Mouse (Mus musculus) heart, adult 11 months (tissue): ENCODE results near the gene Dnah7a.
"Not testable (repeated sequence)": the region's sequence is repeated elsewhere in the genome, so short reads cannot be mapped to it uniquely, and the experiment has no call there.

Experiments
- DNase-seq: peaks from one replicate; pipeline ENCODE4 v3.0.0; 2022

The Dnah7a gene

DNA sequence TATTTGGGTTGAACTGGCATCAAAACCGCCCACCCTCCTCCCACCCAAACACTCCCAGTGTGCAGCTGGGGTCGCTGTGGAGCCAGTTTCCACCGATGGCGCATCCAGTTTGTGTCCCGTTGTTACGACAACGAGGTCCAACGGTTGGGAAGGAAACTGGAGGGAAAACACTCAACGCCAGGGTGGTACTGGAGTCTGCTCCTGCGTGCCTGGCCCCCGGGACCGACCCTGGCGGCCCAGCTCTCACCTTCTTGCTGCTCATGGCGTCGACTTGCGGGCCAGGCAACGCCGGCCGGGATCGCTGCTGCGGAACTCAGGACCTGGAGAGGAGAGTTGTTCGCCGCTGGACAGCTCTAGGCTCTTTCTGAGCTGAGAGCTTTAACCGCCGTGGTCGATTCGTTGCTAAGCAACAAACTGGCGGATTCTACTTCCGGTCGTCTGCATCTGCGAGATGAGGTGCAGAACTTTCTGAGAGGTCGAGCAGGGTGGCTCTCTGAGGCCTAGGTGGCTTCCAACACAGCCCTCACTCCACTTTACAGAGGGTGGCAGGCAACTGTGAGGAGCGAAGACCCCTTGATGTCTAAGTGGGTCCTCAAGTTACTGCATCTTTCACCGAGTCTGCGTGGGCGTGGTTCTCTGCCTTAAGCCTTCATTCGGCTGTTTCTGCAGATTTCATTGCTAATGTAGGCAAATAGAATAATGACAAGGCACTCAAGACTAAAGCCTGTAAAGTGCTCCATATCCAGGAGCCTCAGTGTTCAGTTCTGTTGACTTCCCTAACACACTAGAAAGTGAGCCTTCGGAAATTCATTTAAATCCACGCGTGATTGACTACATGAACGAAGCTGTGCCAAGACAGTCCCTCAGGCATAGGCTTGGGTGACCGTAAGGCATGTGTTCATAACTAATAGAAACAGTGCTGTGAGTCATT is at the start of gene Dnah7a:
Dnah7a (minus strand) TSS at position 354 of the 931 bp plus-strand sequence.
- peak; percentile 82 for DNase-seq

DNA sequence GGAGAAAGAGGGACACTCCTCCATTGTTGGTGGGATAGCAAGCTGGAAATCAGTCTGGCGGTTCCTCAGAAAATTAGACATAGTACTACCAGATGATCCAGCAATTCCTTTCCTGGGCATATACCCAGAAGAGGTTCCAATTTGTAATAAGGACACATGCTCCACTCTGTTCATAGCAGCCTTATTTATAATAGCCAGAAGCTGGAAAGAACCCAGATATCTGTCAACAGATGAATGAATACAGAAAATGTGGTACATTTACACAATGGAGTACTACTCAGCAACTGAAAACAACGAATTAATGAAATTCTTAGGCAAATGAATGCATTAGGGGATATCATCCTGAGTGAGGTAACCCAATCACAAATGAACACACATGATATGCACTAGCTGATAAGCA is 46.9 kb upstream of the Dnah7a start:
- DNase-seq, result not testable (repeated sequence)

DNA sequence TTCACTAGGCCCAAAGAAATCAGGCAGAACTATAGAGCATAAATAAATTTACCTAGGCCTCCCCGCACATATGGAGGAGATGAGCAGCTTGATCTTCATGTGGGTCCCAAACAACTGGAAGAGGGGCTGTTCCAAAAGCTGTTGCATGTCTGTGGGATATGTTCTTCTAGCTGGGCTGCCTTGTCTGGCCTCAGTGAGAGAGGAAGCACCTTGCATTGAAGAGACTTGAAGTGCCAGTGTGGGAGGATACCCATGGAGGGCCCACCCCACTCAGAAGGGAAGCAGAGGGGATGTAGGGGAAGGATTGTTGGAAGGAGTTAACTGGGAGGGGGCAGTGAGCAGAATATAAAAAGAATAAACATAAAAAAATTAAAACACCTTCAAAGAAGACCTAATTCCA is 44.6 kb upstream of the Dnah7a start:
- DNase-seq, result no peak

DNA sequence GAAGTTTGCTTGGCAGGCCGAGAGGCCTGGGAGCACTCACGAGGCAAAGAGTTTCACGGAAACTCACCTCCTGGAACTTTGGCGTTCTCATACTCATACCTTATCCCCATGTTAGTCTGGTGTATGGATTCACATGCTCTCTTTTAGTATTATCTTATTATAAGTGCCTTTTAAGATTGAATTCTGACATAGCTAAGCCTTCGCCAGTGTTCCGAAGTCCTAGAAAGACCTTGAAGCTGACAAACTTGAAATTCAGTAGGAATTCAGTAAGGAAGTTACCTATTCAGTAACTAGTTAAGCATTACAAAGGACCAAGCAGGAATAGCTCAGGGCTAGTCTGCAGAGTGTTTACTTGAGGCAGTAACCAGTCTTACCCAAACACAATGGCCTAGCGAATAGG is 44.1 kb upstream of the Dnah7a start:
- DNase-seq, result not testable (repeated sequence)

DNA sequence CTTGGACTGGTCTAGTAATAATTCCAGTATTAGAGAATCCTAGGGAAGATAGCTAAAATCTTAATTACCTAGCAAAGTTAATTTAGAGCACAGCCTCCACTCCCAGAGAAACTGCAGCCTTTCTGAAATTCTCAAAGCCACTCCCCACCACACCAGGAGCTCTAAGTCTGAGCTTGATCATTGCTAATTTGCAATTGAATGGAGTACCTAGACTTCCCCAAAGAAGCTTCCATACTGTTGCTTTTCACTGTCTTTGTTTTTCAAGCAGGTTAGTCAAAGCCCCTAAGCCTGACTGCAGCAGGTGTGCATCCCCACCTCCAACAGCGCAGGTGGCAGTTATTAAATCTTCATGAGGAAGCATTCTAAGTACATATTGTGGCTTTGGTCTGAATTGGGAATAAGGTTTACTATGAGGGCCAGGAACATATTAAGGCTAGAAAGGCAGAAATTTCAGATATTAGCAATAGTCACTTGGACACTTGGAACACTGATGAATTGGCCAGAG is 43.3 kb upstream of the Dnah7a start:
- DNase-seq, result not testable (repeated sequence)

DNA sequence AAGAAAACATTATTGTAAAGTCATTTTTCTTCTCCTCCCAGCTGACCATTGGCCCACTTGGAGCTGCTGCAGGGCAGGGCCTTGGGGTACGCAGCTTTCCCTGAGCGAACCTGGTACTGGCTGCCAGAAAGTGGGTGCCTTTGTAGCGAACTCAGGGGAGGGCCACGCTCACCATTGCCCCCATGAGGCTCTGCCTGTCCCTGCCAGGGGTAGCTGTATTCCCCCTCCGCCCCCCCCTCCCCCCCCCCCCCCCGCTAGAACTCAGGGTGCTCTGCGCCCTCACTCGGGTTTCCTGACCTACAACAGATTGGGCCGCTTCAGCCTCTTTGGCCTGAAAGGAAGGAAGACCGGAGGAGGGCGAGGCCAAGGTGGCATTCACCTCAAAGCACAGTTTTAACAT is 42.0 kb upstream of the Dnah7a start:
- no peak for DNase-seq

DNA sequence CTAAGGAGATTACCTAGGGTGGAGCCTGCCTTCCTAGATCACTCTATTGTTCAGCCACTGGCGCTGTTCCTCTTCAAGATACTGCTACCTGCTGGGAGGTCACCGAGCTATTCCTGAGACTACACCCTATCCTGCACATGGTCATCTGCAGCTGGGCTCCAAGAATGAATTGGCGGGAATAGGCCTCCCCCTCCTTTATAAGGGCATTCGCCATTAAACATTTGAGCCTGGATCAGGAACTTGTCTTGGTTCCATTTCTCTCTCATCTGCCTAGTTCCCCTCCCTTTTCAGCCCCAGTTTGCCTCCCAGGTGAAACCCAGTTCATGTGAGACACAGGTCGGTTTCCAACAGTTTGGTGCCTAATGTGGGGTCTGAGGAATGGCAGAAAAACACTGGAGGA is 39.4 kb upstream of the Dnah7a start:
- no peak for DNase-seq

DNA sequence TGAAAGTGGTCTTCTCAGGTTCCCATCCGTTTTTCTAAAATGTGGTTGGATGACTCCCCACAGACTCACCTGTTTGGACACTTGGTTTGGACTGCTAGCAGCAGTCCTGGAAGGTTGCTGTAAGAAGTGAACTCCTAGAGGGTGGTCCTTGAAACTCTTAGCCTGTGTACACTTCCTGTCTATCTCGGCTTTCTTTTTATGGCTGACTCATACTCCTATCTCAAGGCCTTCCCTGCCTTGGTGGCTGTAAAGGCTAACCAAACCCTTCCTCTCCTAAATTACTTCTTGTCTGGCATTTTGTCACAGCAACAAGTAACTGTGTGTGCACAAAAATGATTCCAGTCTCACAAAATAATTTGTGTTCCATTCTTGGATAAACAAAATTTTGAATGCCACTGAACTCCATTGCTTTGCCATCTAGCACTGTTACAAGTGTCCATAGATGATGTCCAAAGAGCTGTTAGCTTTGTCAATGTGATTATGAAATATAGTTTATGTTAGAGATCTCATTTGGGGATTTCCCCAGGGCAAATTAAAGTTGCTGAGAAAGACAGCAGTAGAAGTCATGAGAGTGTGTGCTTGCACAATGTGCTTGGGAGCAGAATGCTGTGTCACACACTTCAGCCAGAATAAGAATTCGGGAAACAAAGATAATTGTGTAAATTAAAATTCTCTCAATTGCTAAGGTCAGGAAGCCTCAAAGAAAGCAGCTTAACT is 35.3 kb upstream of the Dnah7a start:
- no peak for DNase-seq

DNA sequence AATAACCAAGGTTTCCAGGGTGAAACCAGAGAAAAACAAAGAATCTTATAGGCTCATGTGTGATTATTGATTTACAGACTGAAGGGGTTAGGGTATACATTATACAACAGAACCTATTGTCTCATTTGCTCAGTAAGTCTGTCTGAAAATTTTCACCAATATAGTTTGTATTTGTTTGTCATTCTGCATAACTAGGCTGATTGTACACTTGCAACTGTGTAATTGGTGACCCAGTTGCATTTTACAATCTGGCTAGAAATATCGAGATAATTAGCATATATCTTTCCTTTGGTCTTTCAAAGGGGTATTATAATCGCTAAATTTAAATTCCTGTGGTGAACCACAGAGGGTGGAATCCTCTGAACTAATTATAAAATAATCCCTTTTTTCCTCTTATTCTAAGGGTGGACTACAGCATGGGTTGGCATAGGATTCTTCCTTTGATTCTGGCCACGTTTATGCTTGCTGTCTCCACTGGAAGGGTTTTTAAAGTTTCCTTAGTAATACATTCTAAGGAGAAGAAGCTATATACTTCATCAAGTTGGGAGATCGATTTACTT is 34.3 kb upstream of the Dnah7a start:
- no peak for DNase-seq

DNA sequence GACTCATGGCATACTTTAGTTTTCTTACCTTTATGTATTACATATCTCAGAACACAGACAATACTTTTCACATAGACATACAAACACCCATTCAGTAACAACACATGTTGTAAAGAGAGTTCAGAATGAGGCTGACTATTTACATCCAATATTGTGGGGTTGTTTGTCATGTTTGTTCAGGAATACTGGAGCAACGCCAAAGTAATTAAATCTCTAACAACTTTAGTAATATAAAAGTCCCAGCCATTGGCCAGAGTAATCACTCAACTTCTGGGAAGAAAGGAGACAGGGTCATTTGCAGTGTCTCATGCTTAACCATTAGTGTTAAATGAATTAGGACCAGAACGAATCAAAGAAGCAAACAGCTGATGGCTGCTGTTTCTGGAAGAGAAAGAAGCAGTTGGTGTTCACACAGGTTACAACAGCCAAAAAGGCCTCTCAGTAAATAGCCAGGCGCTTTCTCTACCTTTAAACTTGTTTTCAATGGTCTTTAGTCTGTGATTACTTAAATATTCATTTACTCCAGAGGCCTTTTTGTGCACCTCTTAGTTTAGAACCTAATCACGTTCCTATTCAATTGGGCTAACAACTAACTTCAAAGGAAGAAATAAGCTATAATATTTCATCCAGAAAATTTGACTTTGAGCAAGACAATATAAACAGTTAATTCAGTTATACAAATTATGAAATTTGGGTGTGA is 33.6 kb upstream of the Dnah7a start:
- DNase-seq, result not testable (repeated sequence)

DNA sequence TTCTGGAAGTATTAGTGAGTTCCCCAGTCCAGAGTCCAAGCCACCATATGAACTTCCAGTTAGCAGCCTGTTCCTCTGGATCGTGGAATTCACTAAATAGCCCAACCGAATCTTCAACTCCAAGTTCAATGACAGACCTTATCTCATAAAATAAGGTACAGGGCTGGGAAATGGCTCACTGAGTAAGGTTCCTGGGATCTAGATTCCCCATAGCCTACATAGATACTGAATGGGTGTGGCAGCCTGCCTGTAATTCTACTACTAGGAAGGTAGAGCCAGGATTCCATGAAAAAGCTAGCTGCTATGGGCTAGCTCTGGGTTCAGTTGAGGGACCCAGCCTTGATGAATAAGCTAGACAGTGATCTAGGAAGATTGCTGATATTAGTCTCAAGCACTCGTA is 30.0 kb upstream of the Dnah7a start:
- no peak for DNase-seq

DNA sequence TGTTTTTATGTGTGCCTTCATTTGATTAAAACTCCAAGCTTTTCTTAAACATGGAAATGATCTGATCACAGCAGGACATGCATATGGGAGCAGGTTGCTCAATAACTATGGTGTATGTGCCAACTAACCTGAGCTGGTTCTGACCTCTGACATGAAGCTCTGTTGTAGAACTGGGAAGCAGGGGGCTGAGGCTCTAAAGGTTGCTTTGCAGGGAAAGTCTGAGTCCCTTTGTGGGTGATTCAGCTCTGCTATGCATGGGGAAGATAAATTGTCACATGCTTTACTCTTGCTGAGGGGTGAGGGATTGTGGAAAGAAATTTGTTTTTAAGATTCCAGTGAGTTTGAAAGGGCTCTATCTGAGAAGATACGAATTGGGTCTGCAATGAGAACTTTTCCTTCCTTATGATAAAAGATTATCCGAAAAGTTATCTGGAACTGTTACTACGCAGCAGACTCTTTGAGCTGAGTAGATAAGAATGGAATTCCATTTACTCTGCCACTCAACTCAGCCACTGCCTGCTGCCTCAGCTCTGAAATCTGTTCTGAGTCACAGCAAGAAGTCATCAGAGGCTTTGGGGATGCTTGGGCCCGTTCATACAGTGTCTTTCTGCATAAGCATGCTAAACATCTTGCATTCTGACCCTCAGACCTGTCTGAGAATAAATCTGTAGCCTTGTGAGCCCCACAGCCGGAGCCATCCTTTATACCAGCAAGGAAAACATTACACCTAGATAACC is 22.1 kb upstream of the Dnah7a start:
- no peak for DNase-seq

DNA sequence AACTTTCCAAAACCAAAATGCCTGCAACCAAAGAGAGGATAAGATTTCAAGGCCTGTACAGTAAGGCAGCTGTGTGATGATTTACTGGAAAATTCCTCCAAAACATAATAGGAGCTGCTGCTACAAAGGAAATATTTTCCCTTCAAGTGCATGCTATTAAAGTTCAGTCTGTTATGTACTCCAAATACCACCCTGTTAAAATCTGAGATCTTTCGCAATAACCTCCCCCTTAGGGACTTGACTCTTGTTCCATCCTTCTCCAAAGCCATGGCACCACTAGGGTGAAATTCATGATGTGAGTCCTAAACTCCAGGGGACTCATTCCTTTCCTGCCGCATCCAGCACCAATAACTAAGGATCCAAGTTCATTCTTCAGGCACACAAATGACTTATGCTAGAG is 20.3 kb upstream of the Dnah7a start:
- DNase-seq, result no peak

DNA sequence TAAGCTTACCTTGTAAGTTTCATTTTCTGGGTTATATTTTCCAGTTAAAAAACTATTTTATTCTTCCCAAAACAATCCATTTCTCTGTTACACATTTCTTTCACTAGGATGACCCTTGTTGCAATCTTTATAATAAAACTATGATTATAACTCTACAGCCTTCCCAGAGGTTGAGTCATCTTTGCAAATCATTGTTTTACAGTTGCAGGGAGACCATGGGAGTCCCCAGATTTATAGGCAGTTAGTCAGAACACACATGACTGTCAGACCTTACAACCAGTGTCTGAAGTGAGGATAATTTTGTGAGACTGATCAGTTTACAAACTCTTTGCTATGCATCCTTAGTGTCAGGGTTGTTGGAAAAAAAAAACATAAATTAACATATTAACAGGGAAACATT is 14.8 kb upstream of the Dnah7a start:
- DNase-seq, result no peak

DNA sequence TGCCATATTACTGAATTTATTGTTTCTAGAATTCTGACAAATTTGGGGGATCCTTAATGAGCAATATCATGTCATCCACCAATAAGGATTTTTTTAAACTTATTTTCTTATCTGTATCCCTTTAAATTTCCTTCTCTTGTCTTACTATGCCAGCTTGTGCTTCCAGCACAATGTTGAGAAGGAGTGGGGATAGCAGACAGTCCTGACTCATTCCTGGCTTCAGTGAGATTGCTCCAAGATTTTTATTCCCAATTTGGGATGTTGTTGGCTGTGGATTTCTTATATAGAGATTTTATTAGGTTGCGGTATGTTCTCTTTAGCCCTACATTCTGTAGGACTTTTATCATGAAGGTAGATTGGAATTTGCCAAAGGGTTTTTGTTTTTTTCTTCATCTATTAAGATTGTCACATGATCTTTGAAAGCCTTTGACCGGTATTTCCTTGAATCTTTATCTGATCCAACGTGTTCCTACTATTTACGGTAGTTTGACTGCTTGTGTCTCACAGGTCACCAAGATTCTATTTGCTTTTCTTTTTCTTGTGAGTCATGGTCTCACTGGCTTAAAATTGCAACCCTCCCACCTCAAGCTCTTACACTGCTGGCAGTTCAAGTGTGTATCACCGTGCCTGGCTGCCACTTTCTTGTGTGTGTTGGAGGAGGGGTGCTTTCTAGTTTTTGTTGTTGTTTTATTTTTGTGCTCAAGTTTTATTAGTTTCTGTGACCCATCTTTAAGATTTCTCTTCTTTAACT is 14.2 kb upstream of the Dnah7a start:
- DNase-seq, result no peak

DNA sequence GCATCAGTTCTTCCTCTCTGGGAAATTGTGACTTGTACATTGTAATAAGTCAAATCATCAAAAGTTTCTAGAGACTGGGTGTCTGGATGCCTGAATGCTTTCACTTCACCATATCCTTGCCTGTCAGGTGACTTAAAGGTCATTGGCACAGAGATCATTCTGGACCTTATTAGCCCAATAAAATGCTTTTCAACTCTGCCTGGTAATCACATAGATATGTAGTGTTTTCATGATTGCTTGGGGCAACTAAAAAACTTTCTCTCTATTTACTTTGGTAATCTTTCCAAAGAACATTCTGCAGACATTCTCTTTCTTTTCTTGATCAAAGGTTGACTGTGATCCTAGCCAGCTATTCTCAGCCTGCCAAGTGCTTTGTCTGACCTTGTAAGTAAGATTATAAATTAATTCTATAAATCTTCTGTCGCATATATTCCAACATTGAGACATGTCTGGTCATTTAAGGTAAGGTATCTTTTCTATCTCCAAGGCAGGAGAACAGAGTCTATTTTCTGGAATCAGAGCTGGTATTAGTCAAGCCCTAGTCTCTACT is 9.5 kb upstream of the Dnah7a start:
- DNase-seq, result no peak

DNA sequence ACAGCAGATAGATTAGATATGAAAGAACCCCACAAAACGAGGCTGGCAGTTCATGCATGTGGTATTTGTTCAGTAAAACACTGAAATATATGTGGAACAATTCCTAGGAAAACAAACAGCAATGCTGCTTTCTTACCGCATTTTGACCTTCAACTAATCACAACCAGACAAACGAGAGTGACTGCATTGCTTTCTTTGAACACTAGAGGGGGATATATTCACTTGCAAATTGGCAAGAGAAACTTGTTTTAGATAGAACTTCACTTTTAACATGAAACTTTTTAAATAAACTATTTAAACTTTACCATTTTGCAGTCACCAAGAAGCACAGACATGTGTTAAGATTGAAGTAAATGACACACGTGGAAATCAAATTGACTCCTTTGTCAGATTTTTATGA is 8.9 kb upstream of the Dnah7a start:
- DNase-seq, result no peak

DNA sequence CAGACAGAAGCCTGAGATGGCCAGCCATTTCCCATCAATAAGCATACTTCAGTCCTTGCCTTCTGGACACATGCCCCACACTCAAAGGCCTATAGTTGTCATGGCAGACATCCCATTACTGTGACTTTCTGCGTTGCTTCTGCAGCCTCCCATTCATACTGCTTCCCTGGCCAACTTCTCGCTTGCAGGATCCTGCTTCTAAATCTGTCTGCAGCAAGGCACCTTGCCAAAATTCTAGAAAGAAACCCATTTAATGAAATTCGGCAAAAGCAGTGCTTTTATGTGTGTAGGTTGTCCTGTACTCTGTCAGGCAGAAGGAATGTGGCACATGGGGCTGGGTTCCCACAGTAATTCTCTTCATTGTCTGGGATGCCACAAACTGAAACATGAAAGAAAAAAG is 6.8 kb upstream of the Dnah7a start:
- DNase-seq, result not testable (repeated sequence)

DNA sequence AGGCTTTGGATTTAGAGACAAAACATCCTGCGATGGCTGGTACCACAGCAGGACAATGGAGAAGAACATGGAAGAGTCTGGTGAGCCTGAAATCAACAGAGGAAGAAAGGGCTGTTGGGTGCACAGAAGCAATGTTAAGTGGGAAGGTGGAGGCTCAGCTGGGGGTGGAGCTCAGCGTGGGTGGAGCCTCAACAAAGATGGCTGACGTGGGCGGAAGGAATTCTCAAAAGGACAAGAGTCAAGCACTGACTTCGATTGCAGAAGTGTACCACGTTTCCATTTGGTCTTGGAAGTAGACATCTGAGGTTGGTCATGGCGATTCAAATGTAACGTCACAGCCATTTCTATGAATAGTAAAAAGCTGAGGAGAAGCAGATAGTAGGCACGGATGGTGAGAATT is 4.5 kb upstream of the Dnah7a start:
- DNase-seq, result peak; percentile 68

DNA sequence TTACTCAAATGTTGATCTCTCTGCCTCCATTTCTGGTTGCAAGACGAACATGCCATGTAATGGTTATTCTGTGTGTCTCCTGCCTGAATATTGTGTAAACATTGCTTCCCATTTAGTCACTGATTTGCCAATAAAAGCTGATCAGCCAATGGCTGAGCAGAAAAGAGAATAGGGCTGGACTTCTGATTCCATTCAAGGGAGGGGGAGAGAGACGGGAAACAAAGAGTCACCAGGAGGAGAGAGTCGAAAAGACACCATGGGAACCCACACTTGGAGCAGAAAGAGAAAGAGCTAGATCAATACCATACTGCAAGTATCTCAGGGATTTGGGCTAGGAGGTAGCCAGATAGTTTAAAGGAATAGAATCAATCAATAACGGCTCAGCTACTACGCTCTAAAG is 3.0 kb upstream of the Dnah7a start:
- DNase-seq, result not testable (repeated sequence)

DNA sequence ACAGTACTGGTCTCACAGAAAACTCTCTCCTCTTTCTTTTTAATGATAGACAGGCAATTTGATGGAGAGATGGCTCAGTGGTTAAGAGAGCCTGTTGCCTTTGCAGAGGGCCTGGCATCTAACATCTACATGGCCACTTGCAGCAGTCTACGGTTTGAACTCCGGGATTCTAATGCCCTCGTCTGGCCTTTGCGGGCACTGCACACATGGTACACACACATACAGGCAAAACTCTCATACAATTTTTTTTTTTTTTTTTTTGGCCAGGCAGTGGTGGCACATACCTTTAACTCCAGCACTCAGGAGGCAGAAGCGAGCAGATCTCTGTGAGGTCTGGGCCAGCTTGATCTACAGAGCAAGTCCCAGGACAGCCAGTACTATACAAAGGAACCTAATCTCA is 2.4 kb downstream of the Dnah7a start:
- no peak for DNase-seq
